Mouse (Mus musculus): ENCODE data around the gene Filip1l. TPM values are rescaled to one million over a fixed set of nuclear protein-coding genes. Genes with fewer than 3 reads are reported as not detected.

Gene Filip1l
- polyA plus RNA-seq, 1 experiment from 2014 or later, result 38.2 TPM

DNA sequence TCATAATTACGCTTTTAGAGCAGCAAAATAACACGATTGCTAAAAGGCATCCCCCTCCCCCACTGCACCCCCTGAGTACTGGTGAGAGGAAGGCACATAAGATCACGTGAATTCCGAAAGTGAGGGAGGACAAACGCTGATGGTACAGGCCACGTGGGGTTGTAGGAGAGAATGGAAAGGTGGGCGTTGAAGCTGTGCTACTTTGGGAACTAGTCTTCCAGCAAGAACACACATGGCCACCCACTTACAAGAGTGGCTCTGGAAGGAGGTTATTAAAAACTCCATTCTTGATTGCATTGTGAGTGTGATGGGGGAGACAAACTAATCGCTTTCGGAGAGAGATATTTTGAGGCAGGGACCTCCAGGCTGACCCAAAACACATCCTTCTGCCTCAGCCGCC is 6.4 kb downstream of the Filip1l start:
- no peaks in the 10 kb centered on the region for H3K9me3 ChIP-seq (ENCODE audit: control insufficient read depth, low read length)
- 0 out of 2 replicates have a peak, but pooled peaks cover 3% of the 10 kb centered on the region for H3K4me1 ChIP-seq (replicated peaks; ENCODE audit: control insufficient read depth, insufficient read depth, low read length)
- H3K4me2 ChIP-seq (ENCODE audit: low read length), result no peak overlapping the region
- DNase-seq (ENCODE audit: low spot score) (peak; percentile 31), ATAC-seq (replicated peaks; ENCODE audit: low FRiP score, low TSS enrichment, low read depth) (no peak)
- 93% methylated on average over 10 of the region's 10 CpGs for WGBS
- H3K27ac ChIP-seq (ENCODE audit: low read depth), result no peak overlapping the region
- H3K27me3 ChIP-seq (replicated peaks; ENCODE audit: control insufficient read depth, insufficient read depth, low read length), result no peaks in the 10 kb centered on the region
- H3K36me3 ChIP-seq (ENCODE audit: control insufficient read depth, insufficient read depth, low read length), result no peaks in the 10 kb centered on the region
- no peak overlapping the region for H3K4me3 ChIP-seq (ENCODE audit: low read depth, low read length)
- no peak overlapping the region for H3K9ac ChIP-seq (ENCODE audit: low read length)

GRCm38 (mm10) chr16:57360785-57361184 is 7.9 kb downstream of the Filip1l start:
- Histone ChIP-seq H3K4me2 (ENCODE audit: low read length) (no peak overlapping the region), H3K27ac (ENCODE audit: low read depth) (no peak overlapping the region), H3K36me3 (ENCODE audit: control insufficient read depth, insufficient read depth, low read length) (no peaks in the 10 kb centered on the region), H3K9me3 (ENCODE audit: control insufficient read depth, low read length) (no peaks in the 10 kb centered on the region), H3K9ac (ENCODE audit: low read length) (no peak overlapping the region), H3K4me3 (ENCODE audit: low read depth, low read length) (no peak overlapping the region), H3K4me1 (replicated peaks; ENCODE audit: control insufficient read depth, insufficient read depth, low read length) (0 out of 2 replicates have a peak, but pooled peaks cover 3% of the 10 kb centered on the region), H3K27me3 (replicated peaks; ENCODE audit: control insufficient read depth, insufficient read depth, low read length) (no peaks in the 10 kb centered on the region)
- 96% methylated on average over 3 of the region's 3 CpGs for WGBS
- ATAC-seq (replicated peaks; ENCODE audit: low FRiP score, low TSS enrichment, low read depth) (no peak), DNase-seq (ENCODE audit: low spot score) (peak; percentile 4)

GRCm38 (mm10) chr16:57362679-57363401 is 9.9 kb downstream of the Filip1l start:
- 39% methylated on average over 18 of the region's 18 CpGs for WGBS

DNA sequence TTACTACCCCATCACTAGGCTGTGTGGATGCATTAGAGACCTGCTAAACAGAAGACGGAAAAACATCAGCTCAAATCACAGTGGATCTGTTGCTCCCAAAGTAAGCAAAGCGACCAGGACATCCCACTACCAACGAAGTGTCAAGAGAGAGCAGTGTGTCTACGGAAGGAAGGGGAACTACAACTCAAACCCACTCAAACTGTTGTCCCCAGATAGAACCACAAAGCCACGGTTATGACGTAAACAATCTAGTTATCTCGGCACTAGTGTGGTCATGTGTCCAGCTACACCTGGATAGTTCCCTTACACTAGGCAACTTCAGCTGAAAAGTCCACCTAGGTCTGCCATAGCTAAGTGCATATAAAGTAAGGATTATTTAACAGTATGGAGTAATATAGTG is 11.6 kb downstream of the Filip1l start:
- Histone ChIP-seq H3K27me3 (replicated peaks; ENCODE audit: control insufficient read depth, insufficient read depth, low read length) (no peaks in the 10 kb centered on the region), H3K36me3 (ENCODE audit: control insufficient read depth, insufficient read depth, low read length) (no peaks in the 10 kb centered on the region), H3K4me3 (ENCODE audit: low read depth, low read length) (no peak overlapping the region), H3K9ac (ENCODE audit: low read length) (no peak overlapping the region), H3K4me1 (replicated peaks; ENCODE audit: control insufficient read depth, insufficient read depth, low read length) (peaks cover 17% of the 10 kb centered on the region), H3K4me2 (ENCODE audit: low read length) (no peak overlapping the region), H3K27ac (ENCODE audit: low read depth) (no peak overlapping the region), H3K9me3 (ENCODE audit: control insufficient read depth, low read length) (no peaks in the 10 kb centered on the region)
- 66% methylated on average over 7 of the region's 7 CpGs for WGBS
- DNase-seq (ENCODE audit: low spot score), result peak; percentile 33
- ATAC-seq (replicated peaks; ENCODE audit: low FRiP score, low TSS enrichment, low read depth), result no peak

More at GRCm38 (mm10) chr16:57362679-57363401, 9.9 kb downstream of the Filip1l start:
- ATAC-seq (replicated peaks; ENCODE audit: low FRiP score, low TSS enrichment, low read depth), result no peak; the same call in 1 of the 2 replicates
- H3K36me3 ChIP-seq (ENCODE audit: control insufficient read depth, insufficient read depth, low read length), result no peaks in the 10 kb centered on the region
- no peak overlapping the region for H3K27ac ChIP-seq (ENCODE audit: low read depth)
- peak overlapping the region; percentile 23; the same call in 1 of the 2 replicates for H3K4me2 ChIP-seq (ENCODE audit: low read length)
- H3K9me3 ChIP-seq (ENCODE audit: control insufficient read depth, low read length), result no peaks in the 10 kb centered on the region
- H3K4me3 ChIP-seq (ENCODE audit: low read depth, low read length), result no peak overlapping the region
- H3K4me1 ChIP-seq (replicated peaks; ENCODE audit: control insufficient read depth, insufficient read depth, low read length), result peaks cover 15% of the 10 kb centered on the region
- peak; percentile 62 for DNase-seq (ENCODE audit: low spot score)
- H3K9ac ChIP-seq (ENCODE audit: low read length), result no peak overlapping the region
- no peaks in the 10 kb centered on the region for H3K27me3 ChIP-seq (replicated peaks; ENCODE audit: control insufficient read depth, insufficient read depth, low read length)

GRCm38 (mm10) chr16:57366141-57366540 is 13.2 kb downstream of the Filip1l start:
- peak; percentile 51 for DNase-seq (ENCODE audit: low spot score)
- no peaks in the 10 kb centered on the region for H3K36me3 ChIP-seq (ENCODE audit: control insufficient read depth, insufficient read depth, low read length)
- H3K4me2 ChIP-seq (ENCODE audit: low read length), result no peak overlapping the region
- no peak for ATAC-seq (replicated peaks; ENCODE audit: low FRiP score, low TSS enrichment, low read depth)
- no peaks in the 10 kb centered on the region for H3K27me3 ChIP-seq (replicated peaks; ENCODE audit: control insufficient read depth, insufficient read depth, low read length)
- H3K4me1 ChIP-seq (replicated peaks; ENCODE audit: control insufficient read depth, insufficient read depth, low read length), result peaks cover 17% of the 10 kb centered on the region
- no peak overlapping the region for H3K4me3 ChIP-seq (ENCODE audit: low read depth, low read length)
- 37% methylated on average over 6 of the region's 6 CpGs for WGBS
- H3K27ac ChIP-seq (ENCODE audit: low read depth), result 0 out of 2 replicates have a peak overlapping the region, but pooled peaks have one; percentile 5
- no peaks in the 10 kb centered on the region for H3K9me3 ChIP-seq (ENCODE audit: control insufficient read depth, low read length)
- H3K9ac ChIP-seq (ENCODE audit: low read length), result no peak overlapping the region

DNA sequence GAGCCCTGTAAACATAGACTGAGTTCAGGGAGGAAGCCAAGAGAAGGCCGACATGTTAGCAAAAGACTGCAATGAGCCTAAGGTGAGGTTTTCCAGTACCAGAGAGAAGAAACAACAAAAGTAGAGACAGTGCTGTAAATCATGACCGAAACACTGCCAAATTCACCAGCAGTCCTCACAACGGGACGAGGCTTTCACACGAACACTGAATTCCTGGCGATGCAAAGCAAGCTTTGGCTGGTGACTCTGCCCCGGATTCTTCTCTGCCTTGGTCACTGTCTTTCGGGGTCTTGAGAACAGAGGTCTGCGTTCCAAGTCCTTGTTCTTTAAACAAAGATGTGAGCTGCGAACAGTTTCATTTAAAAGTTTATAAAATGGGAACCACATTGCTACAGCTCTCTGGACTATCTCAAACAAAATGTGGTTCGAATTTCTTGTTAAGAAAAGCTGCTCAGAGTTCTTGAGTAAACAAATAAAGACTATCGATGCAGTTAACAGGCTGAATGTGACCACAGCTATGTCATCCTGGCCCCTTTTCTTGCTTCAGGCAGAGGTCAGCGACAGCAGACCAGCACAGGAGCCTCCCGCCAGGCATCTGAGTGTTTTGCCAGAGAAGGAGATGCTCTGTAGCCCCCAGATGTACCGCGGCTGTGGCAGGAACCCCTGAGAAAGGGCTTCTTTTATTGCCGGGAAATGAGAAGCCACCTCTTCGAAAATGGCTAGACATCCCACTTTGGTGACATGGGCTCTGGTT is 14.2 kb downstream of the Filip1l start:
- no peak overlapping the region for H3K4me2 ChIP-seq (ENCODE audit: low read length)
- DNase-seq (ENCODE audit: low spot score) (peak; percentile 58), ATAC-seq (replicated peaks; ENCODE audit: low FRiP score, low TSS enrichment, low read depth) (no peak)
- no peaks in the 10 kb centered on the region for H3K36me3 ChIP-seq (ENCODE audit: control insufficient read depth, insufficient read depth, low read length)
- no peaks in the 10 kb centered on the region for H3K27me3 ChIP-seq (replicated peaks; ENCODE audit: control insufficient read depth, insufficient read depth, low read length)
- no peak overlapping the region for H3K4me3 ChIP-seq (ENCODE audit: low read depth, low read length)
- H3K9me3 ChIP-seq (ENCODE audit: control insufficient read depth, low read length), result no peaks in the 10 kb centered on the region
- H3K4me1 ChIP-seq (replicated peaks; ENCODE audit: control insufficient read depth, insufficient read depth, low read length), result peaks cover 17% of the 10 kb centered on the region
- peak overlapping the region; percentile 47 for H3K27ac ChIP-seq (ENCODE audit: low read depth)
- no peak overlapping the region for H3K9ac ChIP-seq (ENCODE audit: low read length)
- 19% methylated on average over 18 of the region's 18 CpGs for WGBS

DNA sequence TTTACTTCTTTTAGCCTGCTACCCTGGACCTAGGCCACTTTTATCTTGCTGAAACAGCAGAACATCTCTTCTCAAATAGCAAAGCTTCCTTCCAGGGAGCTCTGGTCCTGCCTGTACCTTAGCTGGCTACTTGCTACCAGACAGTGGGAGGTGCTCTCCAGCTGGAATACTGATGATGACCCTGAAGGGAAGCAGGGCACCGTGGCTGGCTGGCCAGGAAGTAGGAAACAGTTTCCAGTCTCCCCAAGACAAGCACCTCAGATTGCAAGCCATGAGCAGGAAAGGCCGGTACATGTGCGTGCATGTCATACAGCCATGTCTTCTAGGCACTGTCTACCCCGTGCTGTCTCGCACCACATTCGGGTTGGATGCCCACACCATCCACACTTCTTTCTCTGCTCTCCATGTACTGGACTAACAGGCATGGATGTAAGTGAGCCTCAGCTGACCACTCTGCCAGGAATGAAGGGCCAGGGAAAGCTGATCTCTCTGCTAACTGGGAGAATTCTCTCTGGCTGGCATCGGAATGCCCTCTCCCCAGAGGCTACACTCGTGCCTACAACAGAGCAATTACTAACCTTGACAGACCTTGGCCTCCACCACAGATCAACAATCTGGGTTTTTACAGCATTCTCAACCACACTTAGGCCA is 17.1 kb downstream of the Filip1l start:
- no peak overlapping the region for H3K9ac ChIP-seq (ENCODE audit: low read length)
- peak; percentile 50 for DNase-seq (ENCODE audit: low spot score)
- ATAC-seq (replicated peaks; ENCODE audit: low FRiP score, low TSS enrichment, low read depth), result no peak; the same call in 1 of the 2 replicates
- no peak overlapping the region for H3K4me3 ChIP-seq (ENCODE audit: low read depth, low read length)
- H3K9me3 ChIP-seq (ENCODE audit: control insufficient read depth, low read length), result no peaks in the 10 kb centered on the region
- WGBS, result 69% methylated on average over 8 of the region's 8 CpGs
- peaks cover 14% of the 10 kb centered on the region for H3K4me1 ChIP-seq (replicated peaks; ENCODE audit: control insufficient read depth, insufficient read depth, low read length)
- H3K27me3 ChIP-seq (replicated peaks; ENCODE audit: control insufficient read depth, insufficient read depth, low read length), result no peaks in the 10 kb centered on the region
- no peak overlapping the region for H3K4me2 ChIP-seq (ENCODE audit: low read length)
- no peaks in the 10 kb centered on the region for H3K36me3 ChIP-seq (ENCODE audit: control insufficient read depth, insufficient read depth, low read length)
- no peak overlapping the region for H3K27ac ChIP-seq (ENCODE audit: low read depth)

GRCm38 (mm10) chr16:57372156-57372555 is 19.3 kb downstream of the Filip1l start:
- H3K27me3 ChIP-seq (replicated peaks; ENCODE audit: control insufficient read depth, insufficient read depth, low read length), result no peaks in the 10 kb centered on the region
- H3K27ac ChIP-seq (ENCODE audit: low read depth), result no peak overlapping the region
- DNase-seq (ENCODE audit: low spot score) (no peak), ATAC-seq (replicated peaks; ENCODE audit: low FRiP score, low TSS enrichment, low read depth) (no peak)
- no peaks in the 10 kb centered on the region for H3K36me3 ChIP-seq (ENCODE audit: control insufficient read depth, insufficient read depth, low read length)
- H3K4me1 ChIP-seq (replicated peaks; ENCODE audit: control insufficient read depth, insufficient read depth, low read length), result peaks cover 9% of the 10 kb centered on the region
- WGBS, result 69% methylated on average over 3 of the region's 3 CpGs
- no peaks in the 10 kb centered on the region for H3K9me3 ChIP-seq (ENCODE audit: control insufficient read depth, low read length)
- no peak overlapping the region for H3K4me2 ChIP-seq (ENCODE audit: low read length)
- no peak overlapping the region for H3K9ac ChIP-seq (ENCODE audit: low read length)
- H3K4me3 ChIP-seq (ENCODE audit: low read depth, low read length), result no peak overlapping the region
